In the genomic region with DNA sequence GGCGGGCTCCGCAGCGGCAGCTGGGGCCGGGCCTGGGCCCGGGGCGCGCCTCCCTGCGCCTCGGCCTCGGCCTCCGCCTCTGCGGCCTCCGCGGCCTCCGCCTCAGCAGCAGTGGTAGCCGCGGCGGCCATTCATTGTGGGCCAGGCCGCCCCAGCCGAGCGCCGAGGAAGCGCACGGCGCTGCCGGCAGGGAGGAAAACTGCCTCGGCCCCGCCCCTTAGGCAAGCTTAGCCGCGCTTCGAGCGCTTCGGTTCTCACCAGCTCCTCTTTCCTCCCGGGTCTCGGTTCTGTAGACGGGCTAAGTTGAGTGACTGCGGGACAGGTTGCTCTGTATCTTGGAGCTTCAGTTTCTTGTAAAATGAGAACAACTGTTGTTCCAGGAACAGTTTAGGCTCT, we compare ENCODE assay signal across 8 mouse cellular contexts. TPM values are rescaled to one million over a fixed set of nuclear protein-coding genes. Genes with fewer than 3 reads are reported as not detected.
DNase-seq lines count a peak whose midpoint lies in the region; ATAC-seq and TF ChIP-seq lines count a peak whose summit lies in the region.

TSS of gene Nacc1 (minus strand) at position 158 of the 396 bp plus-strand sequence.

- H3K27me3 ChIP-seq in embryonic facial prominence, embryonic 13.5 days = no peaks in the 10 kb centered on the region
- no peaks in the 10 kb centered on the region for H3K27me3 ChIP-seq in limb, embryonic 15.5 days
- no peaks in the 10 kb centered on the region for H3K27me3 ChIP-seq in midbrain, postnatal 0 days (ENCODE audit: insufficient read depth, low read length)

- under 1% methylated on average over 22 of the region's 37 CpGs for WGBS in embryonic facial prominence, embryonic 13.5 days
- under 1% methylated on average over 36 of the region's 37 CpGs for WGBS in limb, embryonic 15.5 days
- under 1% methylated on average over 37 of the region's 37 CpGs for WGBS in midbrain, postnatal 0 days

- peaks cover 23% of the 10 kb centered on the region for H3K36me3 ChIP-seq in embryonic facial prominence, embryonic 13.5 days
- peaks cover 22% of the 10 kb centered on the region for H3K36me3 ChIP-seq in limb, embryonic 15.5 days
- H3K36me3 ChIP-seq in midbrain, postnatal 0 days (ENCODE audit: insufficient read depth, low read length) = no peaks in the 10 kb centered on the region

- peak within 1 kb of the TSS; percentile 95 for H3K27ac ChIP-seq in embryonic facial prominence, embryonic 13.5 days
- peak within 1 kb of the TSS; percentile 95 for H3K27ac ChIP-seq in limb, embryonic 15.5 days
- H3K27ac ChIP-seq in midbrain, postnatal 0 days (ENCODE audit: low read depth, low read length) = peak within 1 kb of the TSS; percentile 76

- peaks cover 42% of the 10 kb centered on the region for H3K4me1 ChIP-seq in embryonic facial prominence, embryonic 13.5 days
- H3K4me1 ChIP-seq in limb, embryonic 15.5 days = peaks cover 40% of the 10 kb centered on the region
- H3K4me1 ChIP-seq in midbrain, postnatal 0 days (ENCODE audit: insufficient read depth, low read length) = peaks cover 20% of the 10 kb centered on the region

- peak; percentile 96 for DNase-seq in 3T3-L1 (ENCODE audit: low read depth, low spot score)
- DNase-seq in adrenal gland, postnatal 14 days = peak; percentile 95
- DNase-seq in heart, adult 8-10 months (ENCODE audit: low spot score) = peak; percentile 87
- DNase-seq in kidney, adult 9 months = peak; percentile 87
- DNase-seq in midbrain, postnatal 0 days (ENCODE audit: low spot score) = peak; percentile 94
- DNase-seq in spleen, postnatal 4 days (ENCODE audit: low spot score in 2 of 2) = peak; percentile 90 to 93

- H3K4me3 ChIP-seq in embryonic facial prominence, embryonic 13.5 days = peak within 1 kb of the TSS; percentile 100
- peak within 1 kb of the TSS; percentile 100 for H3K4me3 ChIP-seq in limb, embryonic 15.5 days
- H3K4me3 ChIP-seq in midbrain, postnatal 0 days (ENCODE audit: low read depth, low read length) = peak within 1 kb of the TSS; percentile 93

- H3K9ac ChIP-seq in embryonic facial prominence, embryonic 13.5 days = peak within 1 kb of the TSS; percentile 100
- H3K9ac ChIP-seq in limb, embryonic 15.5 days = peak within 1 kb of the TSS; percentile 99
- H3K9ac ChIP-seq in midbrain, postnatal 0 days (replicated peaks; ENCODE audit: low read length, poor library complexity, severe bottlenecking) = peak within 1 kb of the TSS; percentile 99

- TF ChIP-seq CTCF in midbrain, postnatal 0 days (IDR thresholded peaks at IDR 0.05) = peak; percentile 36

- peak; percentile 74 for ATAC-seq in embryonic facial prominence, embryonic 13.5 days (ENCODE audit: insufficient number of reproducible peaks, insufficient read depth, low FRiP score, low TSS enrichment, low read depth)
- ATAC-seq in limb, embryonic 15.5 days (ENCODE audit: insufficient number of reproducible peaks, low FRiP score, low TSS enrichment, low read depth) = peak; percentile 78
- ATAC-seq in midbrain, postnatal 0 days (ENCODE audit: low FRiP score) = peak; percentile 78

- no peaks in the 10 kb centered on the region for H3K9me3 ChIP-seq in embryonic facial prominence, embryonic 13.5 days
- no peaks in the 10 kb centered on the region for H3K9me3 ChIP-seq in limb, embryonic 15.5 days
- no peaks in the 10 kb centered on the region for H3K9me3 ChIP-seq in midbrain, postnatal 0 days (ENCODE audit: low read length)

- peak within 1 kb of the TSS; percentile 91 for H3K4me2 ChIP-seq in embryonic facial prominence, embryonic 13.5 days
- H3K4me2 ChIP-seq in limb, embryonic 15.5 days = peak within 1 kb of the TSS; percentile 77
- H3K4me2 ChIP-seq in midbrain, postnatal 0 days (ENCODE audit: low read depth, low read length, poor library complexity, severe bottlenecking) = peak within 1 kb of the TSS; percentile 91

RNA-seq across cellular contexts. Expression of gene Nacc1, which starts in this region (rescaled TPM):
- 68.3 and 68.8 TPM in 2 replicates for total RNA-seq in adrenal gland, postnatal 14 days (2021)
- 16.3 and 16.6 TPM in 2 replicates for polyA plus RNA-seq in embryonic facial prominence, embryonic 13.5 days (2015; fragmentation: Nextera tagmentation; extraction: Ambion mirVana)
- total RNA-seq in heart, adult 8-10 months (2022) = 10 to 100 TPM; 26.7 to 36.0 (median 33.4) TPM
- polyA plus RNA-seq in limb, embryonic 15.5 days (2015; fragmentation: Nextera tagmentation; extraction: Ambion mirVana) = 13.5 and 13.8 TPM in 2 replicates
- 87.2 and 102 TPM in 2 replicates for total RNA-seq in midbrain, postnatal 0 days (2014; rRNA removed)
- polyA plus RNA-seq in midbrain, postnatal 0 days (2015; fragmentation: Nextera tagmentation; extraction: Ambion mirVana) = 13.7 and 13.8 TPM in 2 replicates

Comparison
In these comparisons a context has a peak if more than half of its experiments do, and no peak if none do; other contexts are left out.
1. Peak in every context shown above with its lines: DNase-seq, ATAC-seq, H3K4me3 ChIP-seq and H3K27ac ChIP-seq.